Mouse (Mus musculus) liver, embryonic 13.5 days (tissue): Measurements from ENCODE around the gene Tpra1. TPM values are rescaled to one million over a fixed set of nuclear protein-coding genes. Genes with fewer than 3 reads are reported as not detected.

ENCODE experiments used
- ATAC-seq: fragments of 200-750 bp; cut with Nextera tagmentation; 2 replicates; pipeline ENCODE4 v1.8.0; 2017; ENCODE audit warnings: low read depth, mild to moderate bottlenecking, moderate number of reproducible peaks, moderate library complexity
- DNase-seq: peaks from one replicate; pipeline ENCODE4 v3.0.0; 2022
- H3K27ac ChIP-seq: fragments of 300-500 bp; sonication (generic); 2 replicates; pipeline ENCODE4 v1.5.1; 2015; ENCODE audit warnings: moderate library complexity, mild to moderate bottlenecking, inconsistent platforms
- H3K27me3 ChIP-seq: fragments of 300-500 bp; sonication (generic); 2 replicates; pipeline ENCODE4 v1.6.1; 2015; ENCODE audit warnings: mild to moderate bottlenecking, inconsistent platforms
- H3K36me3 ChIP-seq: fragments of 300-500 bp; sonication (generic); 2 replicates; pipeline ENCODE4 v1.6.1; 2015; ENCODE audit warnings: mild to moderate bottlenecking, inconsistent platforms
- H3K4me1 ChIP-seq: fragments of 300-500 bp; sonication (generic); replicated peaks from 2 replicates; pipeline ENCODE4 v1.6.1; 2015; ENCODE audit warnings: inconsistent platforms
- H3K4me2 ChIP-seq: fragments of 300-500 bp; sonication (generic); 2 replicates; pipeline ENCODE4 v1.6.1; 2015; ENCODE audit warnings: inconsistent platforms, mild to moderate bottlenecking, moderate library complexity
- H3K4me3 ChIP-seq: fragments of 300-500 bp; sonication (generic); replicated peaks from 2 replicates; pipeline ENCODE4 v1.5.1; 2015; ENCODE audit warnings: mild to moderate bottlenecking, inconsistent platforms
- H3K9ac ChIP-seq: fragments of 300-500 bp; sonication (generic); 2 replicates; pipeline ENCODE4 v1.6.1; 2015; ENCODE audit warnings: mild to moderate bottlenecking, inconsistent platforms
- H3K9me3 ChIP-seq: fragments of 300-500 bp; sonication (generic); replicated peaks from 2 replicates; pipeline ENCODE4 v1.6.1; 2016; ENCODE audit warnings: inconsistent platforms
- WGBS: fragments of 180-500 bp; shearing (Covaris S2); methylation state at CpG from one replicate; pipeline ENCODE4 v1.1.7; 2015; ENCODE audit not compliant: insufficient replicate concordance; 5-methylcytosine and 5-hydroxymethylcytosine counted together
- polyA plus RNA-seq: library from polyadenylated mRNA; unstranded; fragments of >200 nt; fragmentation: Nextera tagmentation; extraction: Ambion mirVana; gene quantifications from 2 replicates; pipeline ENCODE4 v1.2.1, GENCODE M21; 2015

Gene Tpra1
- polyA plus RNA-seq, 1 experiment from 2014 or later, result 42.8 TPM

DNA sequence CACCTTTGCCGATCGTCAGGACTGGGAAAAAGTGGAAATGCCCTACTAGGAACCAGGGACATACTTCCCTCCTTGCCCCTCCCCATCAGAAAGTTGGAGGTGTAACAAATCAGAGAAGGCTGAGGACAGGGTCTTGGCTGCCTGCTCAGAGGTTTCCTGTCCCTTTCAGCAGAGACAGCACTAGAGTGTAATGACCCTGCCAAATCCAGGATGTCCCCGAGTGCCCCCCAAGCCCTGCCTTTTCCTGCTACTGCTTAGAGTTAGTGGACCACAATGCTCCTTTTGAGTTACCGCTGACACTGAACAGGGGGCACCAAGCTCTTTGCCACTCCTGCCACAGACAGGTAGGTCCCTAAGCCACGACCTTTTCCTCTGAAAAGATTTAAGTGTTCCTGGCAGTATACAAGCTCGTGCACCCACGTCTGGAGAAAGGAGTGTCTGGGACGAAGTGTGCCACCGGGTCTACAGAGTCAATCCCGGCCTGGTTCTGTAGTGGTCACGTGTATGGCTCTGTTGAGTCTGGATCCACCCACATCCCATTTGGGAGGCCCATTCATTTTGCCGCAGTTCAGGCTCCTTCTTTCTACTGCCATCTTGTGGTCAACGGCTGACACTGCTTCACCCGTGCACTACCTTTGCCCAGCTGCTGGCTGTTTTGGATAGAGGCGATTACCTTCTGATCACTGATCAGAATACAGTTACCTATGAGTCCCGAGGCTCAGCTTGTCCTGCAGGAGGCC lies 4.5 kb downstream of the Tpra1 start:
- peak overlapping the region; percentile 48 for H3K9ac ChIP-seq
- peaks cover 63% of the 10 kb centered on the region for H3K36me3 ChIP-seq
- H3K27ac ChIP-seq, result peak overlapping the region; percentile 94
- peak overlapping the region; percentile 30 for H3K4me2 ChIP-seq
- WGBS, result 19% methylated on average over 16 of the region's 16 CpGs
- DNase-seq (peak; percentile 55), ATAC-seq (peak; percentile 27)
- 0 out of 2 replicates have a peak overlapping the region, but pooled peaks have one; percentile 3 for H3K4me3 ChIP-seq
- no peaks in the 10 kb centered on the region for H3K9me3 ChIP-seq
- H3K4me1 ChIP-seq, result peaks cover 66% of the 10 kb centered on the region
- no peaks in the 10 kb centered on the region for H3K27me3 ChIP-seq

DNA sequence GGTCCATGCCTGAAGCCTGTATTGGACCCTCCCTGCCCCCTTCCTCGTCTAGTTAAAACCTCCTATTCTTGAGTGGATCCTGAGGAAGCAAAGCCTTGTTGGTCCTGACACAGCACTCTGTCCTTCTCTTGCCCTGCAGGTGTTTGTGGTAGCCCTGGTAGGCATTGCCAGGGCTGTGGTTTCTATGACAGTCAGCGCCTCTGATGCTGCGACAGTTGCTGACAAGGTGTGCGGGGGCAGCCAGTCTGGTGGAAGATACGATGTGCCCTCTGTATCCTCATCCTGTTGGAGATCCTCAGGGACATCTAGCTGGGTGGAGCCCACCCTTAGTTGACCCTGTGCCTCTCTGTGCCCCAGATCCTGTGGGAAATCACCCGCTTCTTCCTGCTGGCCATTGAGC lies 7.1 kb downstream of the Tpra1 start:
- no peak overlapping the region for H3K9ac ChIP-seq
- ATAC-seq (no peak), DNase-seq (no peak)
- peak overlapping the region; percentile 56; the same call in 1 of the 2 replicates for H3K27ac ChIP-seq
- peaks cover 68% of the 10 kb centered on the region for H3K4me1 ChIP-seq
- H3K4me2 ChIP-seq, result no peak overlapping the region
- H3K9me3 ChIP-seq, result no peaks in the 10 kb centered on the region
- H3K4me3 ChIP-seq, result no peak overlapping the region
- H3K36me3 ChIP-seq, result peaks cover 82% of the 10 kb centered on the region
- 84% methylated on average over 6 of the region's 6 CpGs for WGBS
- H3K27me3 ChIP-seq, result no peaks in the 10 kb centered on the region

DNA sequence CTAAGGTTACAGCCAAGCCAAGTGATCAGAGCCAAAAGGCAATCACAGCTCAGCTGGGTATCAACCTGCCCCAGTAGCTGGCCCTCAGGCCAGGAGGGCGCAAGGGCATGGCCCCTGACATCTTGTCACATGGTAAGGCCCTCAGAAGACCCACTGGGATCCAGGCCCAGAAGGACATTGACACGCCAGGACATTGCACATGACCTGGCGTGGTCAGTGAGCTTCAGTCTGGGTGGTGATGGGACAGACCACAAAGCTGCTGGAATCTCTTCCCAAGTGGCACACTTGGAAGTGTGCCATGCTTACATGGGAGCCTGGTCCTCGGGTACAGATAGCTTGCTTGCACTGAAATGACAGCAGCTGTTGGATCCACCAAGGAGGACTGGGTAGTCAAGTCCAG lies 11.0 kb downstream of the Tpra1 start:
- Histone ChIP-seq H3K9ac (no peak overlapping the region), H3K9me3 (no peaks in the 10 kb centered on the region), H3K36me3 (peaks cover 53% of the 10 kb centered on the region), H3K27ac (peak overlapping the region; percentile 100), H3K4me1 (peaks cover 66% of the 10 kb centered on the region), H3K4me3 (no peak overlapping the region), H3K4me2 (no peak overlapping the region), H3K27me3 (no peaks in the 10 kb centered on the region)
- WGBS, result 80% methylated on average over 4 of the region's 4 CpGs
- no peak for DNase-seq
- ATAC-seq, result no peak

DNA sequence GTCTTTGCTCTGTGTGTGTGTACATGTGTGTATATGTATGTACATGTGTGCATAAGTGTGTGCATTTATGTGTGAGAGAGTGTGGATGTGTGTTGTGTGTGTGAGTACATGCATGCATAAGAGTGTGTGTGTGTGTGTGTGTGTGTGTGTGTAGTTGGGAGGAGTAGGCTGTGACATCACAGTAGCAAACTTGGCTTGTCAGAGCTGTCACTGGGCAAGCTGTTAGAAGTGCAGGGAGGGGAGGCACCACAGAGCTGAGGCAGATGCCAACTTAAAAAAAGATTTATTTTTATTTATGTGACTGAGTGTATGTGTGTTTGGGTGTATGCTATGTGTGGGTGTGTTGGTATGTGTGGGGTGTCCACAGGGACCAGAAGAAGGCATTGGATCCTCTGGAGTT lies 11.4 kb downstream of the Tpra1 start:
- no peak overlapping the region for H3K4me3 ChIP-seq
- no peak for ATAC-seq
- peaks cover 64% of the 10 kb centered on the region for H3K4me1 ChIP-seq
- H3K9me3 ChIP-seq, result no peaks in the 10 kb centered on the region
- peak overlapping the region; percentile 100 for H3K27ac ChIP-seq
- 0 out of 2 replicates have a peak, but pooled peaks cover 4% of the 10 kb centered on the region for H3K27me3 ChIP-seq
- H3K4me2 ChIP-seq, result no peak overlapping the region
- peaks cover 49% of the 10 kb centered on the region for H3K36me3 ChIP-seq
- H3K9ac ChIP-seq, result peak overlapping the region; percentile 11; the same call in 1 of the 2 replicates
- DNase-seq, result no peak

DNA sequence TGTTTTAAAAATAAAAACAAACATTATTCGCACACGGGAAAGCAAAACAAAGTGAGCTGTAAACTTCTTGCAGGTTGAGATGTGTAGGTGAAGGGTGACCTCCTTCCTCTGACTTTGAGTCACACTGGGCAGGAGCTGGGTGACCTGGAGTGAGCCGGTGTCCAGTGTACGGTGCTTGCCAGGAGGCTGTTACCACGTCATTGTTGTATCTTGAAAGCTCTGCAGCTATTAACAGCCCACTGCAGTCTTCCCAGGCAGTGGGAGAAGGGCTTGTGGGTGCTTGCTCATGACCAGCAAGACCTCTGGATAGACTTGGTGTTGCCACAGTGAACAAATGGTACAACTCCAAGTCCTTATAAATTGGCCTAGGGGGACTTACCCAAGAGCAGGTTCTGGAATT lies 12.7 kb downstream of the Tpra1 start:
- H3K27ac ChIP-seq, result peak overlapping the region; percentile 100
- ATAC-seq, result no peak
- H3K4me1 ChIP-seq, result peaks cover 60% of the 10 kb centered on the region
- DNase-seq, result no peak
- peak overlapping the region; percentile 55 for H3K4me2 ChIP-seq
- peak overlapping the region; percentile 9; the same call in 1 of the 2 replicates for H3K4me3 ChIP-seq
- H3K9ac ChIP-seq, result peak overlapping the region; percentile 58
- 74% methylated on average over 5 of the region's 5 CpGs for WGBS
- H3K9me3 ChIP-seq, result no peaks in the 10 kb centered on the region
- peaks cover 36% of the 10 kb centered on the region for H3K36me3 ChIP-seq
- 0 out of 2 replicates have a peak, but pooled peaks cover 5% of the 10 kb centered on the region for H3K27me3 ChIP-seq

DNA sequence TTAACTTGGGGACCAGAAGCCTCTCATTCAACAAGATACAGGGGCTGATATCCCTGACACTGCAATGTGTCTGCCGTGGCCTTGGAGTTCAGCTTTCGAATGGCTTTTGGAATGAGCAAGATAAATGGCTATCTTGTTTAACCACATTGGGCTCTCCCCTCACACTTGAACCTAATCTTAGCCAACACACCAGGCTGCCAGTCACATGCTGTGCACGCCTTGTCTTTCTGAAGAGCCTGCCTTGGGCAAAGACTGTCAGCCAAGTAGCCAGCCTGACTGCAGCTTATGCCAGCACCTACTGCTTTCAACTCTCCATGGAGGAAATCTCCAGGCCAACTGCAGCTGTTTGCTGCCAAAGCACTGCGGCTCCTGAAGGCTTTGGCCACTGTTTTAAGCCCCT lies 13.5 kb downstream of the Tpra1 start:
- peak overlapping the region; percentile 70 for H3K9ac ChIP-seq
- H3K27me3 ChIP-seq, result 0 out of 2 replicates have a peak, but pooled peaks cover 5% of the 10 kb centered on the region
- H3K4me3 ChIP-seq, result peak overlapping the region; percentile 40
- peak overlapping the region; percentile 67 for H3K4me2 ChIP-seq
- peaks cover 29% of the 10 kb centered on the region for H3K36me3 ChIP-seq
- DNase-seq (peak; percentile 89), ATAC-seq (peak; percentile 95)
- WGBS, result 19% methylated on average over 4 of the region's 4 CpGs
- H3K27ac ChIP-seq, result peak overlapping the region; percentile 100
- H3K4me1 ChIP-seq, result peaks cover 67% of the 10 kb centered on the region
- H3K9me3 ChIP-seq, result no peaks in the 10 kb centered on the region

DNA sequence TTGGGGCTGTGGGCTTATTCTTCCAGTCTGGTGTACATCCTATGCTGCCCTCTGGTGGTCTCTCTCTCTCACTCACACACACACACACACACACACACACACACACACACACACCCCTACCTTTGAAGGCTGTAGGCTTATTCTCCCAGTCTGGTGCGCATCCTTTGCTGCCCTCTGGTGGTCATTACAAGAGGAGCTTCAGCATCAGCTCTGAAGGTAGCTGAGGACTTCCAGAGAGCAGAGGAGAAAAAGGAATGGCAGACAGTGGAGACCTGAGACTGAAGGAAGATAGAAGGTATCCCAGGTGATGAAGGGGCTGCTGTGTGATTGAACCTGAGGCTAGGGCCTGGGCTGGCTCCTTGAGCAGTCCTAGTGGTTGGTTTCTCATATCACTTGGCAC lies 14.1 kb downstream of the Tpra1 start:
- Histone ChIP-seq H3K27me3 (0 out of 2 replicates have a peak, but pooled peaks cover 5% of the 10 kb centered on the region), H3K36me3 (peaks cover 22% of the 10 kb centered on the region), H3K9me3 (no peaks in the 10 kb centered on the region), H3K27ac (peak overlapping the region; percentile 100), H3K9ac (peak overlapping the region; percentile 59), H3K4me3 (peak overlapping the region; percentile 40), H3K4me2 (peak overlapping the region; percentile 67), H3K4me1 (peaks cover 71% of the 10 kb centered on the region)
- peak; percentile 50 for ATAC-seq
- WGBS, result 52% methylated on average over 1 of the region's 1 CpGs
- peak; percentile 65 for DNase-seq

DNA sequence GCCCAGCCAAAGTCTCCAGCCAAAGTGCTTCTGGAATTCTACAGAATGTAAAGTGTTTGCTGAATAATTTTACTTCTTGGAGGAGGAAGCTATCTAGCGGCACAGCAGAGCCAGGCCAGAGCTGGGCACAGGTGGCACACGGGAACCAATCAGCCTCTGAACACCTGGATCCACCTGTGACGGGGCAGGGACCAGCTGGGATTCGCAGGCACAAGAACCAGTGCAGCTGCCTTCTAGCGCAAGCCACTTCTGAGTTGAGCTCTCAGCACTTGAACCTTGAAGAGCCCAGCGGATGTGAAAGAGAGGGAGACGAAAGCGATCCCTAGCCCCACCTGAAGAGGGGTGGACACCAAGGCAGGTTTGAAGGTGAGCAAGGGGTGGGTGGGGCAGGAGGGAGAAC lies 16.8 kb downstream of the Tpra1 start:
- Histone ChIP-seq H3K4me1 (peaks cover 56% of the 10 kb centered on the region), H3K9ac (no peak overlapping the region), H3K27ac (no peak overlapping the region), H3K36me3 (no peaks in the 10 kb centered on the region), H3K4me2 (no peak overlapping the region), H3K4me3 (no peak overlapping the region), H3K27me3 (0 out of 2 replicates have a peak, but pooled peaks cover 5% of the 10 kb centered on the region), H3K9me3 (no peaks in the 10 kb centered on the region)
- WGBS, result 81% methylated on average over 8 of the region's 8 CpGs
- DNase-seq (no peak), ATAC-seq (no peak)

DNA sequence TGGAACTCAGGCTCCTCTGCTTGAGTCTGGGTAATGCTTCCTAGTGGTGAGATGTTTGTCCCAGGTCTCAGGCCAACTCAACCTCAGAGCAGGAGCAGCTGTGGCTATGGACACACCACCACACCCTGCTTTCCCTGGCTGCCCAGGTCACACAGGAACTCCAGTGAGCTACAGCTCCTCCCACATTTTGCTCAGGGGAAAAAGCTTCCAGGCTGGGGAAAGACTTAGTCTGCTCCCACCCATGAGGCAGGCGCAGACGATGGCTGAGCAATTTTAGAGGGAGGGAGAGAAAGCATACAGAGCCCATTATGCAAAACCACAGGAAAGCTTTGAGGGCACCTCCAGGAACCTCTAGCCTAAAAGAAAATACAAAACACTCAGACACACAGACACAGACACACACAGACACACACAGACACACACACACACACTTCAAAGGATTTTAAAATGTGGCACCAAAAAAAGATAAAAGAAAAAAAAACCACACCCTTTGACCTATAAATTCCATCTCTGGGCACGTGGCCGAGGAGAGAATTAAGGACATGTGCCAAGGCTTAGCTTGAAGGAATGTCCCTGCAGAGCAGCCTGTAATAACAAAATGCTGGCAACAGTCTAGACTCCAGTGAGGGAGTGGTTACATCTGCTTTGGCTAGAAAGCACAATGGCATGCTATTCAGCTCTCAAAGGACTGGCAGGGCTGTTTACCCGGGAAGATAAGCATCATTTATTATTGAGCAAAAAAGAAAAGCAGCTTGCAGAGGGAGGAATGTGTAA lies 22.6 kb downstream of the Tpra1 start:
- ATAC-seq (no peak), DNase-seq (no peak)
- no peak overlapping the region for H3K4me3 ChIP-seq
- H3K36me3 ChIP-seq, result no peaks in the 10 kb centered on the region
- no peaks in the 10 kb centered on the region for H3K9me3 ChIP-seq
- WGBS, result 29% methylated on average over 5 of the region's 5 CpGs
- H3K27me3 ChIP-seq, result no peaks in the 10 kb centered on the region
- no peak overlapping the region for H3K4me2 ChIP-seq
- peak overlapping the region; percentile 12; the same call in 1 of the 2 replicates for H3K27ac ChIP-seq
- peaks cover 44% of the 10 kb centered on the region for H3K4me1 ChIP-seq
- no peak overlapping the region for H3K9ac ChIP-seq

DNA sequence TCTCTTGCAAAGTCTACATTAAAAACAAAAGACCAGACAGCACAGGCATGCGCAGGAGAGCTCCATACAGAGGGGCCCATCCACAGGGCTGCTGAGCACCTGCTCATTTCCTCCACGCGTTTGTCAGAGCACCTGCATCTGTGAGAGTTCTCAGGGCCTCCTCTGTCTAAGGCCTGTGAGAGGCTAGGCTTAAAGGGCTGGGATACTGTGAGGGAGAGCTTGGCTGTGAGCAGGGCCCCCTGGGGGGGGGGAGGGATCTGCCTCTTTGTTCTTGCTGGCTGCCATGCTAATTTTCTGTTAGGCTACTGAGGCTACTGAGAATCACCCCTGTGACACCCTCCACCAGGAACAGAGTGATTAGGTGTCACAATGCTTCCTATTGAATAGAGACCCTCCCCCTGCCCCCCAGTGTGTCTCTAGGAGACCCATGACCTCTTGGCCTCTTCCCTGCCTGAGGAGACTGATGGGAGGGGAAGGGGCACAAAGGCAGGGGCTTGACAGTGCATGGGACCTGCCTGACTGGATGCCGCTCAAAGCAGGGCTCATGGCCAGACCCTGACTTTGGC lies 23.7 kb downstream of the Tpra1 start:
- Histone ChIP-seq H3K4me2 (no peak overlapping the region), H3K36me3 (no peaks in the 10 kb centered on the region), H3K27ac (no peak overlapping the region), H3K9me3 (no peaks in the 10 kb centered on the region), H3K4me1 (peaks cover 34% of the 10 kb centered on the region), H3K27me3 (no peaks in the 10 kb centered on the region), H3K4me3 (no peak overlapping the region), H3K9ac (no peak overlapping the region)
- DNase-seq (no peak), ATAC-seq (no peak)
- WGBS, result 50% methylated on average over 4 of the region's 4 CpGs

DNA sequence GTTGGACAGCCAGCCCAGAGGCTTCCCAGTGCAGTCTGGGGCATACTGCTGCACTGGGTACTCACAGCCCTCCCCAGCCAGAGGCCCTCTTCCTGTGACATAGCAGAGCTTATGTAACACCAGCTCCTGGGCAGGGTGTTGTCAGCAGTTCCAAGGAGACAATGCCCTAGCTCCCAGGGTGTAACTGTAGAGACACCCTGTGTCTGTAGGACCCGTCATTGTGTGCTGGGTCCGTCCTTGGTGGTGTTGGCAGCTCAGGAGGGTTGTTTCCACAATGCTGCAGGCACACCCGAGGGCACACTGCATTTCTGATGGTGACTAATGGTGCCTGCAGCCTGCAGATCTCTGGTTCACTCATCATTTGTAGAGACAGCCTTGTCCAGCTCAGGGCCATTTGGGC lies 24.8 kb downstream of the Tpra1 start:
- Histone ChIP-seq H3K4me3 (no peak overlapping the region), H3K4me1 (peaks cover 32% of the 10 kb centered on the region), H3K27ac (no peak overlapping the region), H3K9me3 (no peaks in the 10 kb centered on the region), H3K4me2 (no peak overlapping the region), H3K36me3 (no peaks in the 10 kb centered on the region), H3K27me3 (no peaks in the 10 kb centered on the region), H3K9ac (no peak overlapping the region)
- WGBS, result 25% methylated on average over 3 of the region's 3 CpGs
- DNase-seq, result no peak
- ATAC-seq, result peak; percentile 43
